Mouse (Mus musculus): ENCODE data around the gene Adarb2.

Adarb2 gene

DNA sequence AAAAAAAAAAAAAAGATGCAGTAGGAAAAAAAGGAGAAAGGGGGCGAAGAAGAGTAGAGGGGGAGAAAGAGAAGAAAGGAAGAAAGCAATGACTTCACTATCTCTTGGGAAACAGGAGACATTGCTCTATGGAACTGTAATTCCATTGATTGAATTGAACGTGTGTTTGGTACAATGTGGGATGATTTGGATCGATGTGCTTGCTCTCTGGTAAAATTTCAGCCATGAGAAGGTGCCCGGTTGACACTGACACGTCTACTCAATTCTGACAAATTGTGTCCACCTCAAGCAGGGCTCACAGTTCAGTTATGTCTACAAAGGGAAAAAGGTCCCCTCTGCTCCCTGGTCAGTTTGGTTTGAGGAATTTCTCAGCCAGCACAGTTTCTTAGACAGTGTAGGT, 495.8 kb downstream of the Adarb2 start:
- no peak for DNase-seq

DNA sequence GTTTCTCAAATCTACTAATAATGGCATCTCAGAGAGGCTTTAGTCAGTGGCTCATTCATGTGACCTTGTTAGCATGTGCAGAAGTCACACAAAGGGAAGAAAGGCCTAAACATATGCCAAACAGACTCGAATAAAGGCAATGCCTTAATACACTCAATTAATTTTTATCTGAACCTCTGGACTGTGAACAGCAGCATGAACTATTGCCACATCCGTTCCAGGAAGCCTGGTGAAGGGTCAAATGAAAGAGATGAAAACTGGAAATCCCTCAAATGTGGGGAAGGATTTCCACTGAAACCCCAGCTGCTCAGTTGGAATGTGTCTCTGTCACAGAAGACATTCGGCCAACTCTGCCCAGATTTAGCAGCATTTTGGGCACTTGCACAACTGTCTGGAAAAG, 497.2 kb downstream of the Adarb2 start:
- no peak for DNase-seq

DNA sequence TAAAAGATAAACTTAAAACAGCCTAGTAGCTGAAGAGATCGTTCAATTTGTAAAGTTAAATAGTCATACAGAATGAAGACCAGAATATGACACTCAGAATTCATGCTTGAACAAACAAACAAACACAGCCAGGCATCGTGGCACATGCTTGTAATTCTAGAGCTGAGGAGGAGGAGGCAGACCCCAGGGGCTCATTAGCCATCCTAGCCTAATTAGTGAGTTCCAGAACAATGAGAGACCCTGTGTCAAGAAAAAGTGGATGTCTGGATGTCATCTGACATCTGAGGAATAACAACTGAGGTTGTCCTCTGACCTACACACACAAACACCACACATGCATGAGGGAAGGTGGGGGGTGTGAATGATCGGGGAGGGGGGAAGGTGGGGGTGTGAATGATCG, 498.3 kb downstream of the Adarb2 start:
- no peak for DNase-seq

DNA sequence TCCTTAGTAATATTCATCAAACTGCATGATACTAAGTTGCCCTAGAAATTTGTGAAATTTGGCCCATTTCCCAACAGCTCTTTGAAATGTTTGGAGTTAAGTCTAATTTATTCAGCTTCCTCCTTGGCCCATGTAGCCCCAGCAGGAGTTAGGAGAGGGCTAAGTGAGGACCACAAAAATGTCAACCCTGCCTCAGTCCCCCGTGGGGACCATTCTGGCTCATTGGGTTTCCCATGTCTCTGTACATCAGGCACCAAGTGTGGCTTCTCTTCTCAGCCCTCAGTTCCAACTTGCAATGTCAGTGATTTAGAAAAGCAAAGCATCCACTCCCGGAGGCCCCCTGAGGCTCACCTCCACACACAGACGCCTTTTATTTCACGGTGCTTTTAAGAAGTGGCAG, 502.6 kb downstream of the Adarb2 start:
- no peak for DNase-seq

DNA sequence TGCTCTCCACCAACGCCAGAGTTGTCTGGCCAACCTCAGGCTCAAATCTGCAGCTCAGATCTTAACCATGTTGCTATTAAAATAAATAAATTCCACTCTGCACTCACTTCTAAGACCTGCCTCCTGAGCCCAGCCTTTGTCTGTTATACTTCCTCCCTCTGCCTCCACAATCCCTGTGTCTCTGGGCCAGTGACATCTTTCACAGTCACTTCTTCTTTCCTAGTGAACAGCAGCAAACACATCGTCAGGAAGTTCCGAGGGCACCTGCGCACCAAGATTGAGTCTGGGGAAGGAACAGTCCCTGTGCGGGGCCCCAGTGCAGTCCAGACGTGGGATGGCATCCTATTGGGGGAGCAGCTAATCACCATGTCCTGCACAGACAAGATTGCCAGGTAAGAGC, 510.7 kb downstream of the Adarb2 start:
- DNase-seq, result no peak

DNA sequence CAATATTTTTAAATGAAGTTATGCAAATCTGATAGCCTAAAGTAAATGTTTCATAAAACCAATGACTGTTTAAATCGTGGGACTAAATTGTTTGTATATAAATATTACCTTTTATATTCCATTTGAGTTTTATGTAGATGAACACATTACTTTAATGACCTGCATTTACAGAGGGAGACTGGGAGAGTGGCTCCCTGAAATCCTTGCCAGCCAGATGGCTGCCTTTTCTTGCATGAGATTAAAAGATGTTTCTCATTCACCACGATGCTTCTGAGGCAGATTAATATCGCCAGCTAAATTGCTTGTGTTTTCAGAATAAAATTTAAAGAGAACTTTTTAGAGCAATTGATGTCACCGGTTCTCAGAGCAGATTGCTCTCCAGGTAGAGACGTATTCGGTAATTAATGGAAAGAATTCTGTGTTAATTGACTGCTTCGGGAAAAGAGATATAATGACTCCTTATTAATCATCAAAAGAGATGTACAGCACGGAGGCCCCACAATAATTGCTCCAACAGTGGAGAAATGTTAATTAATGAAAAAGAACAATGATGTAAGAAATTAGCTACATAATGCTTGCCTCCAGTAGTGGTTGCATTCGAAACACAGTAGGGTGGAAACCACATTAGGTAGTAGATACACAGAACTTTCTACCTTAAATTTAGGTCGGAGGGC, 527.4 kb downstream of the Adarb2 start:
- no peak for DNase-seq

DNA sequence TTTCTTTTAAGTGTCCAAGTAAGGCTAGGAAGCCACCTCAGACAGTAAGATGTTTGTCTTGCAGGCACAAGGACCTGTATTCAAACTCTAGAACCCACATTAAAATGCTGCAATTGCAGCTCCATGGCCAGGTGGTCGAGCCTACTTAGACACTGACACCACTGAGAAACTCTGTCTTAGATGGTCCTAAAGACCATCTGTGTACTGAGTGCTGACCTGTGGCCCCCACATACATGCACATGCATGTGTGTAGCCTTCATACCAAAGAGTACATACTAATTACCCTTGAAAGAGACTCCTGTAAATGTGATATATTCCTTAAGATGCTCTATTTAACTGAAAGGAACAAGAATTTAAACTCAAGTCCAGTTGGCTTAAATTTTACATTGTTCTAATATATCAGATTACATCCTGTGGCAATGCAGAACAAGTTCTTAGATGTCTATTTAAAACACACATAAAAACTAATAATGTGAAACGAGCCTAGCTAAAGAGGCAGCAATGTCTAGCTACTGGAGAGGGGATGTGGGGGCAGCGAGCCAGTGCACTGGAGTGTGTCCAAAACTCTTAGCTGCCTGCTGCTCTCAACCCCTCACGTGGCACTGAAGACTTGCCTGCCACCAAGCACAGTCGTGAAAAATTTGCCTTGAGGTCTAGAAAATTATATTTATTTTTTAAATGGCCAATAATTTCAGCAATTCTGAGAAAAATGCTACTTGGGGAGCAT, 534.6 kb downstream of the Adarb2 start:
- DNase-seq, result no peak

DNA sequence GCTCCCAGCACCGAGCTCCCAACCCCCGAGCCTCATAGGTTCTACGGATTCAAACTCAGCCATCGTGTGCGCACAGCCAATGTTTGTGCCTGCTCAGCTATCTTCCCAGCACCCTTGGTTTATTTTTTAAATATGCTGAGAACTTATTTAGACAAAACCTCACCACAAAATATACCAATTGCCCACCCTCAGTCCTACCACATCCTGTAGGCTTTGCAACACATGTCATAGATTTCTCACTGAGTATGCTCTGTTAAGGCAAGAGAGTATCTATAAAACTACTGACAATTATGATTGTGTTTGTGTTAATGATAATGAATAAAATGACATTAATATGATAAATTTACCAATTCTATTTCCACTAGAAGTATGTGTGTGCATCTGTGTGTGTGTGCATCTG, 540.1 kb downstream of the Adarb2 start:
- DNase-seq, result no peak

DNA sequence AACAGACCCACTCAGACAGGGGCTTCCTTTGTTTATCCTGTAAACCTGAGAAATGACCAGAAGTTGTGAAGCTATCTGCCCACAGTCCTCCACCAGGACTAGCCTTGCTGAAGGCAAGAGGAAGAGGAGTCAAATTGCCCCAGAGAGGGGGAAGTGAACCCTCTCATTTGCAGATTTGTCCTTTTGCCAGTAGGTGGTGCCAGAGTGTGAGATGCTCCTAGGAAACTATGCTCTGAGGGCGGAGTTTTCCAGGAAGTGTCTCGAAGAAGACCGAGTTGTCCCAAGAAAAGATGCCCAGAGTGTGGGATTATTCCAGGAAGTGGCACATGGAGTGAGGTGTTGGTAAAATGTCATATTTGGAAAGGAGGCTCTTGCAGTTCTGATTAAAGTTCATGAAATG, 541.9 kb downstream of the Adarb2 start:
- DNase-seq, result peak; percentile 18

DNA sequence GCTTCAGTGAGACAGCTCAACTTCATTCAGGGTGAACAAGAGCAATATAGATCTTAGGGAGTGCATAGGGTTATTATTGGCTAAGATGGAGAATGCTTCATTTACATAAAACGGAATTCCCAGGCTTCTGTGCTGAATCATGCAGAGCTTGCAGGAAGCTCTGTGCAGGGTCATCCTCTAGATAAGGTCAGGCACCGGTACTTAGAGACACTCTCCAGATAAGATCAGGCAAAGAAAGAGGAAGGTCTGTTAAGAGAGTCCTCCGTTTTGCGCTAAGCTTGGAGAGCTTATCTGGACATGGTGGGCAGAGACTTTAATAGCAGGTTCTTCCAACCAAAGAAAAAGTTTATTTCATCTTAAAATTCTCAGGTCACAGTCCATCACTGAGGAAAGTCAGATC, 542.9 kb downstream of the Adarb2 start:
- DNase-seq, result no peak

DNA sequence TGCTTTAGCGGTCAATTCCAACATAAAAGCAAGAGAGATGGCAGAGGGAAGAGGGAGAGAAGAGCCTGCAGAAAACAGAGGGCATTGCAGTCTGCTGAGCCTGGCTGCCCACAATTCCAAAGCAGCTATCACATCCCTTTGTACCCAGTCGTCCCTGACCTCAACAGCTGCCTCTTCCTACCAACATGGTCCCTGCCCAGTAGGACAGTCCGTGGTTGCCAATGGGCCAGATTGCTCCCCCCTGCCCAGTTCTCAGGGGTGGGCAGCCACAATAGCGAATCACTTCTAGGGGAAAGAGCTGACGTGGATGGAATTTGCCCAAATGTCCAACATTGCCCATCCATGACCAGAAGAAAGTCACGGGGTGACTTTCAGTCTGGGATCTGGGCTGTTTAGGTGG, 546.8 kb downstream of the Adarb2 start:
- DNase-seq, result no peak

DNA sequence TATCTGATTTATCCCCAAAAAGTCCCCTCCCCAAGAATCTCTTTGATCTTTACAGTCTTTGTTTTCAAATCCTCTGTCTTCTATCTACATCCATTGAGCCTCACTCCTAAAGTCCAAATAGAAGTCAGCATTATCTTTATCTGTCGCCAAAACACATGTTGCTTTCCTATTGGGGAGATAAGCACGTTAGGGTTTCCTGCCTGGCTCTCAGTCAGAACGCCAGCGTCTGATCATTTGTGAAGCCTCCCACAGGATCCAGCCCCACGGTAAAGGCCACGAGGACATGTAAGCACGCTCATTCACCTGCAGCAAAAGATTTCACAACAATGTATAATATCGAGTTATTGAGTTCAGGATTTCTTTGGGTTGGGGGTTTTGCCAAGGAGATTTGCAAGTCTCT, 558.3 kb downstream of the Adarb2 start:
- DNase-seq, result no peak

DNA sequence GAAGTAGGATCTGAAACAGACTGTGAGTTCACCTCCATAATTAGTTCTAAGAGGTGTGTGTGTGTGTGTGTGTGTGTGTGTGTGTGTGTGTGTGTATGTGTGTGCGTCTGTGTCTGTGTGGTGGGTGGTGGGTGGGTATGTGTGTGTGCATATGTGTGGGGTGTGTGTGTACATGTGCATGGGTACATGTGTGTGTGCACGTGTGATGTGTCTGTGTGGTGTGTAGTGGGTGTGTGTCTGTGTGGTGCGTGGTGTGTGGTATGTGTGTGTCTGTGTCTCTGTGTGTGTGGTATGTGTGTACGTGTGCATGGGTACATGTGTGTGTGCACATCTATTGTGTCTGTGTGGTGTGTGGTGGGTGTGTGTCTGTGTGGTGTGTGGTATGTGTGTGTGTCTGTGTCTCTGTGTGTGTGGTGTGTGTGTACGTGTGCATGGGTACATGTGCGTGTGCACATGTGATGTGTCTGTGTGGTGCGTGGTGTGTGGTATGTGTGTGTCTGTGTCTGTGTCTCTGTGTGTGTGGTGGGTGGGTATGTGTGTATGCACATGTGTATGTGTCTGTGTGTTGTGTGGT, 567.1 kb downstream of the Adarb2 start:
- DNase-seq, result no peak

DNA sequence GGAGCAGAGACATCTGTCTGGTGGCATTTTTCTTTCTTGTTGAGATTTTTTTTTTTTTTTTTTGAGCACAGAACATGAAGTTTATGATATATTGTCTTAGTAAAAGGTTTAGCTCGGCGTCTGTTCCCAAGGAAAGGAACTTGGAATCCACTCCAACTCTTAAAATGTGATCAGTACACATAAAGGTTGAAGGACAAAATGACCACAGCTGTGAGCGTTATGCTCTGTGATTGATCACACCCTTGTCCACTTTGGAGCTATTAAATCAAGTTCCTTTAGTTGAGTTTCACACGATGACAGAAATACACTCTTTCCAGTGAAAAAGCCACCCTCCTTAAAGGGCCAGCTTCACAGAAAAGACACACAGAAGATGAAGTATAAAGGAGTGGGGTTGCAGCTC, 568.0 kb downstream of the Adarb2 start:
- DNase-seq, result no peak

DNA sequence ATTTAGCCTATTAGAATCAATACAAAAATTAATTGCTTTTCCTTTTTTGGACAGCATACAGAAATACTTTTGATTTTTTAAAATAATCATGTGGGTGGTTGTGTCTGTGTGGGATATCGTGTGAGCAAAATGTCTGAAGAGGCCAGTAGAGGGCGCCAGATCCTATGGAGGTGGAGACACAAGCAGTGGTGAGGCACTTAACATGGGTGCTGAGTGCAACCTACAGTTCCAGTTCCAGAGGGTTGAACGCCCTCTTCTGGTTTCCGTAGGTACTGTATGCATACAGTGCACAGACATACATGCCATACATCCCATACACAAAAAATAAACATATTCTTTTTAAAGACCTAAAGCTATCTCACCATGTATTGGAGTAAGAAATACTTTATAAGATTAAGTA, 577.8 kb downstream of the Adarb2 start:
- DNase-seq, result peak; percentile 26

DNA sequence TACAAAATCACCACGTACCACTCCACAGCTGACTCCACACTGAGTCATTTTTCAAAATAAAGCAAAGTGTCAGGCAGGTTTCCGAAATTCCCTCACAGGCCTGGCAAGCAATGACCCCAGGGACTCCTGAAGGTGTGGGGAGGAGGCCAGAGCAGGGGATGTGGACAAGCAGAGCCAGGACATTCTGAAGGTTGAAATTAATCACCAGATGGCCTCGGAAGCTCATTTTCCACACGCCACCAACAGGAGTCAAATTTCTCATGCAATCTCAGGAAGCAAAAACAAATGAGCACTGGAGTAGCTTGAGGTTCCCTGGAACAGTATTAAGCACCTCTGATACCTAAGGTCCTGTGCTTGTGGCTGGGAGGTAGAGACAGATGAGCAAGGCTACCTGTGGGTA, 580.0 kb downstream of the Adarb2 start:
- peak; percentile 78 for DNase-seq

DNA sequence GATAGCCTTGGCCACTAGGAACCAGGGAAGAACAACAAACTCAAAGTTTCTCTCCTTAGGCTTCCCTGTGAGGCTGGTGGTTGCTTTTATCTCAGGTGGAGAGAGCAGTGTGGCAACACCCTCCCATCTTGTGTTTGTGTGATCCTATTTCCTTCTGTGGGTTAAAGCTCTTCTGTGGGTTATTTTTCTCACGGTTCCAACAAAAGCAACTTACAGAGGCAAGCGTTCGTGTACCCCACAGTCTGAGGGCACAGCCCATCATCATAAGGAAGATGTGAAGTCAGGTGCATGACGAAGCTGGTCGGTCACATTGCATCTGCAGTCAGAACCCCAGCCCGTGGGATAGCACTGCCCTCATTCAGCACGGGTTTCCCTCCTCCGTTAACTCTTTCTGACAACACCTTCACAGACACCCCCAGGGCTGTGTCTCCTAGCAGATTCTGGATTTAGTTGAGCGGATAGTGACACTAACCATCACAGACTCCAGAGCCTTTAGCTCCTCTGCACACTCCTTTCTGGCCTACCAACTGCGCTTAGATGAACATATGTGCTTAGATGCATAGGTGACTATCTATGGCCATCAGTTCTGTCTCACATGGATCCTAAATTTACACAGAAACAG, 581.1 kb downstream of the Adarb2 start:
- no peak for DNase-seq

DNA sequence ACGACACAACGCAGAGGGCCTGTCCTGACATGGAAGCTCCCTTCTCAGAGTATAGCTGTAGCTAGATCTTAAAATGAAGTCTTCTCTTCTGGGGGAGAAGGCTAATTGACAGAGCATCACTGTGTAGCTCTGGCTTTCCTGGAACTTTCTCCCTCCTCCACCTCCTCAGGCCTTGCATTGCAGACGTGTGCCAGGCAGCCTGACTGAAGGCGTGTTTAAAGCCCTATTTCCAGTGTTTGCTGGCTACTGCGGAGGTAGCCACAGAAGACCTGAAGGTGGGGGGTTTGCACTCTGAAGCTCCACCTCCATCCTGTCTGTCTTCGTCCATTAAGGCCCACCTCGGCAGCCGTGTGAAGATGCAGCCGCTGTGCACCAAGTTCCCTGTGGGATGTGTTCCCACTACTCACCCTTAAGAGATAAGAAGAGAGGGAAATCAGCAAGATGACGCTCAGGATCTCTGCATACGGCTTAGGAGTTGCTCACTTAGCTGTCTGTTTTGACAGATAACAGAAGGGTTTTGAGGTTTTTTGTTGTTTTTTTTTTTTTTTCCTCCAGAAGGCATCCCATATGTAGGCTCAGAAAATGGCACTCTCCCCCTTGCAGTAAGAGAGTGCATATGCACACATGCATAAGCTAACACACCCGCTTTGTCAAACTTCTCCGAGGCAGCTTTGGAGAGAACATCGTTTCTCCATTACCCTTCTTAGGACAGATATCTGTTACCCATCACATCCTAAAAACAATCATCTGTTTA, 581.8 kb downstream of the Adarb2 start:
- DNase-seq, result no peak

DNA sequence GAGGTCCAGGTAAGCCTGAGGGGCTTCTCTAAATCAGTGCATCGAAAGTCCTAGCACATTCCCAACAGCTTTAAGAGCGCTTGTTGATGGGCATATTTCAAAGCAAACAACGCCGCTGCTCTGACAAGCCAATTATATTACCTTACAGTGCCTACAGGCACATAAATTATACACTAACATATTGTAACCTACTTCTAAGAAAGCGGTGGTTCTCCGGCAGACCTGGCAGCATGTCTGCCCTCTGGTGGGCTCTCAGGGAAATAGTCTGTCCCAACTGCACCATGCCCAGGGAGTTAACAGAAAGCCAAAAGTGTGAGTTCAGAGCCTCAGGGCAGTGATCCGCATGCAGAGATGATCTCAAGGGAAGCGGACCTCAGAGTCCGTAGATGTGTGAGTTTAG, 582.5 kb downstream of the Adarb2 start:
- peak; percentile 52 for DNase-seq

DNA sequence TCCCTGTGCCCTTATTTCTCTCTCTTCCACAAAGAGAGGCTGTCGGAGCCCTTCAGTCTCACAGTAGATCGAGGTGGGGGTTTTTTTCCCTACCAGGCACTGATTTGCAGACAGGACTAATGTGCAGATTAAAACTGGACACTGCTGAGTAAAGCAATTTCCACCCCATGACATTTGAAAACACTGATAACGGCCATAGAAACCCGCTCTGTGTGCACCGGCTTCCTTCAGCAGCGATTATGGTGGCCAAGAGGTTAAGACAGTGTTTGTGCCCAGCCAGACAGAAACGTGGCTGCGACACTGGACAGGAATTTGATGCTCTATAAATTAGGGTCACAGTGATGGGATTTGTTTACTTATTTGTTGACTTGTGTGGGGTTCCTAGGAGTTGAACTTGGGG, 590.6 kb downstream of the Adarb2 start:
- no peak for DNase-seq

DNA sequence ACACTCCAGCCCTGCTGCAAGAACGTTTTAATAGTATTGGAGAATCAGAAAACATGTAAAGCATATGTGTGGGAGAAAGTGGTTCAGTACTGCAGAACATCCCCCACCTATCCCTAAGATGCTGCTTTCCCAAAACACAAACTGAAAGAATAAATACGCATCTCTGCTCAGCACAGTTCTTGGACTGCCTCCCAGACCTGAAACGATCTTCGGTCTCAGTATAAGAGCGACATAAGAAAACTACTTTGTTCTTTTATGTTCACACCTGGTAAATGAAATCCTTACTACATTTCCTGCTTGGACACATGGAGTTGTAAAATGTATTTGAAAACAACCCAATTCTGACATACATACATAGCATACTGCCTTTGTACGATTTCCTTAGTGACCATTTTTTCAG, 597.9 kb downstream of the Adarb2 start:
- no peak for DNase-seq

DNA sequence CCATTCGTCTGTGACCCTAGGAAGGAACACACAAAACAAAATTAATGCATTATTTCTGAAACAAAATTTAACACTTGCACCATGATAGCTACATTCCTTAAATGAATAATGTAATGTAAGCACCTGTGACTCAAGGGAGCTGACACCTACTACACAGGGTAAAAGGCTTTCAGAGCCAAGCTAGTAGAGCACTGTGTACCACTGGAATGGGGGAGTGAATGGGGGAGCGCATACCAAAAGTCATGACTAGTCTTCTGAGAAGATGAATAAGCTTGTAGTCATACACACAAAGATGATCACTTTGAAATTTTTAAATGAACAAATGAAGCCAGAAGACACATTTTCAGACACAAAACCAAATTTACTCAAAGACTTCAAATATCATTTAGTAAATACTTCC, 603.3 kb downstream of the Adarb2 start:
- no peak for DNase-seq

Data from cerebellum, adult 9-11 months (tissue).